Mouse (Mus musculus): ENCODE measurements around the gene 2810006K23Rik.

GRCm38 (mm10) chr5:124282854-124283253 lies 45.0 kb upstream of the 2810006K23Rik start:
- no peak for TF ChIP-seq CTCF (IDR thresholded peaks at IDR 0.05 in 2 of 3, conservative IDR thresholded peaks at IDR 0.05 in 1 of 3; ENCODE audit: control insufficient read depth in 1 of 3, insufficient read depth in 1 of 3, low read depth in 2 of 3, low read length in 3 of 3, poor library complexity in 1 of 3, severe bottlenecking in 1 of 3)
- TF ChIP-seq POLR2A (IDR thresholded peaks at IDR 0.05; ENCODE audit: control insufficient read depth in 1 of 2, insufficient read depth in 1 of 2, low read depth in 1 of 2, low read length in 2 of 2, poor library complexity in 1 of 2), result no peak
- TF ChIP-seq ZKSCAN1 (IDR thresholded peaks at IDR 0.05; ENCODE audit: low read depth, low read length), result no peak
- TF ChIP-seq TBP (IDR thresholded peaks at IDR 0.05; ENCODE audit: low read depth, low read length), result no peak
- no peak for TF ChIP-seq GABPA (IDR thresholded peaks at IDR 0.05; ENCODE audit: low read depth, low read length)
- TF ChIP-seq EP300 (IDR thresholded peaks at IDR 0.05; ENCODE audit: low read depth in 1 of 2, low read length in 2 of 2), result no peak
- no peak for TF ChIP-seq POLR2AphosphoS5 (IDR thresholded peaks at IDR 0.05; ENCODE audit: borderline replicate concordance, low read depth, low read length)
- no peak for TF ChIP-seq KAT2A (conservative IDR thresholded peaks at IDR 0.05; ENCODE audit: low read depth, low read length)
- TF ChIP-seq ZMIZ1 (IDR thresholded peaks at IDR 0.05; ENCODE audit: low read depth, low read length), result no peak
- TF ChIP-seq ZNF384 (IDR thresholded peaks at IDR 0.05; ENCODE audit: low read depth, low read length), result no peak
- TF ChIP-seq MAX (IDR thresholded peaks at IDR 0.05; ENCODE audit: low read length), result no peak

All from MEL (cell line).